Mouse (Mus musculus): ENCODE measurements around the gene Fezf2. TPM values are rescaled to one million over a fixed set of nuclear protein-coding genes. Genes with fewer than 3 reads are reported as not detected.

The Fezf2 gene
- polyA plus RNA-seq, 1 experiment from 2014 or later = not detected

DNA sequence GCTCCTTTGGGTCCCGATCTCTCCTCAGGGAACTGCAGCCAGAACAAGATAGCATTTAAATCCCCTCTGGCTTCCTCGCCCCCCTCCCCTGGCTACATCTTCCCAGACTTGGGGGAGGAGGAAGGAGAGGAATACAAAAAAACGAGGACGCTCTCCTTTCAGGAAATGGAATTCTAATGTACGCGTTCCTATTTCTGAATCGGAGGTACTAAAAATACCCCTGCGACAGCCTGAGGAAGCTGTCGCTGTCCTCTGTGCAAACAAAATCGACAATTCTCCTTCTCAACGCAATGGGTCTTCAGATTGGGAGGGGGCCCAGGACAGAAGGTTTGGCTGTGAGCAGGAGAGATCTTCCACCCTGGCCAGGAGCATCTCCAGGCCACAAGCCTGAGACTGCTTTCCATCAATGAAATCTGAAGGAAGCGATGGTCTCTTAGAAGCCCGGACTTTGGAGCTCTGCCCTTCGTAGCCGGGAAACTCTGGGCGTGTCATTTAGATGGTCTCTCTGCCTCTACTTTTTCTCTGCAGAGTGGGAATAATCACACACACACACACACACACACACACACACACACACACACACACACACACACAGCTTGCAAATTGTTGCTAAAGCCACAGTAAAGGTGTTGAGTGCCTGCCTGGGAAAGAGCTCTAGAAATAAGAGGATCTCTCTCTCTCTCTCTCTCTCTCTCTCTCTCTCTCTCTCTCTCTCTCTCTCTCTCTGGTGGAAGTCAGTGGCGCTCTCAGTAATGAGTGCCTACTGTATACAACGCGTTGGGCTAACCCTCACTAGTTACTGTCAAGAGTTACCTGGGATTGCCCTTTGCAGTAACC is 7.5 kb downstream of the Fezf2 start:
- Histone ChIP-seq H3K4me2 (replicated peaks; ENCODE audit: low read depth) (no peak overlapping the region), H3K4me3 (ENCODE audit: low read depth, low read length) (no peak overlapping the region), H3K27me3 (ENCODE audit: control insufficient read depth, insufficient read depth, low read length) (peaks cover 52% of the 10 kb centered on the region), H3K4me1 (replicated peaks; ENCODE audit: control insufficient read depth, insufficient read depth) (no peaks in the 10 kb centered on the region), H3K27ac (replicated peaks) (no peak overlapping the region), H3K9me3 (ENCODE audit: control insufficient read depth, low read length) (no peaks in the 10 kb centered on the region), H3K9ac (ENCODE audit: low read length) (no peak overlapping the region), H3K36me3 (ENCODE audit: control insufficient read depth, insufficient read depth, low read length) (no peaks in the 10 kb centered on the region)
- TF ChIP-seq EP300 (optimal IDR thresholded peaks at IDR 0.05) = no peak
- no peak for TF ChIP-seq CTCF (IDR thresholded peaks at IDR 0.05; ENCODE audit: low read depth)
- DNase-seq (ENCODE audit: low spot score) (no peak), ATAC-seq (ENCODE audit: low FRiP score, low TSS enrichment) (no peak)
- under 1% methylated on average over 19 of the region's 19 CpGs for WGBS

DNA sequence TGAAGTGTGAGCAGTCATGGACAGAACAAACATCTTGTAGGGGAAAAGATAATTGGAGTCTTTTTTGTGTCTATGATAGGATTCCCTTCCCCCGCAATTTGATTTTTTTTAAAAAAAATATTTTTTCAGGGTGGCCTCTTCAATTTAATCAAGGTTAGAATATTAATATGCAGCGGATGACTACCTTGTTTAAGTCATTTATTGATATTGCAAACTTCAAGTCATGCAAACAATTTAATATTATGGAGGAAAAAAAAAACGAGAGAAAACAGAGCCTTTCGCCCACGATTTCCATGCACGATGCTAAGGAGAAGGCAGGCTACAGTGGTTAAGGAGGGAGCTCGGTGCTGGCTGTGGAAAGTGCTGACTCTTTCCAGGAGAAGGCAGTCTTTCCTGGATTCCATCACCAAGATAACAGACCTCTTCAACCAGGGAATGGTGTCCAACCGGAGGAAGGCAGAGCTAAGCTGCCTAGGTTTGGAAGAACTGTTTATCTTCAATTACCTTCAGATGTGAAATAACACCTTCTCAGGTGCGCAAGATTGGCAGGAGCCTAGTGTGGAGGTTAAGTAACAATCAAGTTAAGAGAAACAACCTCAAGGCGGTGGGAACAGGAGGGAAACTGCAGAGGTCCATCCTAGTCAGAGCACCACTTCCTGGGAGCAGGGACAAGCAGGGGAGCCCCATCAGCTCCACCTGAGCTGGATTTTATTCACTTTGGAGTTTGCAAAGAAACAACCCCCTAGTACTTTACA is 9.0 kb downstream of the Fezf2 start:
- Histone ChIP-seq H3K4me2 (replicated peaks; ENCODE audit: low read depth) (no peak overlapping the region), H3K9me3 (ENCODE audit: control insufficient read depth, low read length) (no peaks in the 10 kb centered on the region), H3K9ac (ENCODE audit: low read length) (no peak overlapping the region), H3K27me3 (ENCODE audit: control insufficient read depth, insufficient read depth, low read length) (peaks cover 37% of the 10 kb centered on the region), H3K4me1 (replicated peaks; ENCODE audit: control insufficient read depth, insufficient read depth) (no peaks in the 10 kb centered on the region), H3K4me3 (ENCODE audit: low read depth, low read length) (no peak overlapping the region), H3K36me3 (ENCODE audit: control insufficient read depth, insufficient read depth, low read length) (no peaks in the 10 kb centered on the region), H3K27ac (replicated peaks) (no peak overlapping the region)
- WGBS = 4% methylated on average over 10 of the region's 10 CpGs
- no peak for ATAC-seq (ENCODE audit: low FRiP score, low TSS enrichment)
- DNase-seq (ENCODE audit: low spot score) = no peak
- no peak for TF ChIP-seq EP300 (optimal IDR thresholded peaks at IDR 0.05)

DNA sequence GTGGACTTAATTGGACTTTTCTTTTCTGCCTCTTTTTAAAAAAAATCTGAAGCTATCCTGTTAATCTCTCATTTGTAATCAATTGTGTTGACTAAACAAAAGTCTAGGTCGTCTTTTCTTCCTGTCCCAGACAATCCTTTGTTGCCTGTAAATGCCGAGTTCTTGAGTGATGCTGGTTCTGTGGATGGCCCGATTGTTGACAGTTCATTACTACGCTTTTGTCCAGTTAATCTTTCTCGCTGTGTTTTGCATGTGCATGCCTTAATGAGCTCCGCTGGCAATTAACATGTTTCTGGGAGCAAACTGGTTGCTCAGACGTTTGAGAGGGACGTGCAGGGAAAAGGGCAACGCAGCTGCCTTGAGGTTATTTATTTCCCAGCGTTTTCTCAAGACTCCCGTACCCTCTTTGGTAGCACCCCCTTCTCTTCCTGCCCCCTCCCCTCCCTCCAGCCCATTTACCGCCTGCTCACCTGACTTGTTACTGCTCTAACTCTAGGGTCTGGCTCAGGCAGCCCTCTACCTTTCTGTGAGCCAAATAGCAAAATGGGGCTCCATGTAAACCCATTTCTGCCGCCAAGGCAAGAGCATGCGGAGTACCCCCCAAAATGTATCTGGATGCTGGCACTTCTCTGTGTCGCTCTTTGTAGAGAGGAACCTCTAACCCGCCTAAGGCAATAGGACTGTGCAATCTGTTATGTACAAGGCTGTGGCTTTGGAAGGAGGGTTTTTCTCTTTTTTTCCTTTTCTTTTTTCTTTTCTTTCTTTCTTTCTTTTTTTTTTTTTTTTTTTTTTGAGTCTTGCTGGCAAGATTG is 9.8 kb downstream of the Fezf2 start:
- H3K4me1 ChIP-seq (replicated peaks; ENCODE audit: control insufficient read depth, insufficient read depth) = no peaks in the 10 kb centered on the region
- no peak overlapping the region for H3K4me2 ChIP-seq (replicated peaks; ENCODE audit: low read depth)
- no peak overlapping the region for H3K4me3 ChIP-seq (ENCODE audit: low read depth, low read length)
- no peaks in the 10 kb centered on the region for H3K36me3 ChIP-seq (ENCODE audit: control insufficient read depth, insufficient read depth, low read length)
- TF ChIP-seq CTCF (IDR thresholded peaks at IDR 0.05; ENCODE audit: low read depth) (no peak), EP300 (optimal IDR thresholded peaks at IDR 0.05) (no peak)
- no peak for DNase-seq (ENCODE audit: low spot score)
- 8% methylated on average over 16 of the region's 16 CpGs for WGBS
- peaks cover 35% of the 10 kb centered on the region for H3K27me3 ChIP-seq (ENCODE audit: control insufficient read depth, insufficient read depth, low read length)
- no peak overlapping the region for H3K9ac ChIP-seq (ENCODE audit: low read length)
- no peaks in the 10 kb centered on the region for H3K9me3 ChIP-seq (ENCODE audit: control insufficient read depth, low read length)
- H3K27ac ChIP-seq (replicated peaks) = no peak overlapping the region
- ATAC-seq (ENCODE audit: low FRiP score, low TSS enrichment) = no peak

DNA sequence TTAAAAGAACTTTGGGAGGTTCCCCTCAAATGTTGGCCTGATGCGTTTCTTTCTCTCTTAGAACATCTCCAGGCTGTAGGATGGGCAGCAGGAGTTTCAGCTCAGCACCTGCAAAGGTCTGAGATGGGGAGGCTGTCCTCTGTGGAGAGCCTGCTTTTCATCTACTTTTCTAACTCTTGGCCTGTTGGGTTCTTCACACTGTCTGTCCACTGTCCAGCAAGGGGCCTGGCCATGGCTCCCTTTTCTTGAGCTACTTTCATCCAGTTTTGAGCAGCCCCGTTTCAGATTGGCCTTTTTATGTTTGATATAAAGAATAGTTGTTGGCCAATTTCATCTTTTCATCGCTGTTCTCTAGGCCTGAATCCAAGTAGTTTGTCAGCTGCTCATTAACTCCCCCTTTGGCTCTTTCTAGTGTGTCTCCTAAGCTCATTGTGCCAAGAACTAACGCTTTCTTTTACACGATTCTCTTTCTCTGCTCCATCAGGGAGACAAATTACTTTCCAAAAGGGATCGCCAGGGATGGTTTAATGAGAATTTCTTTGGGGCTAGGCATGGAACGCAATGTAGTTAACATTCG is 10.5 kb downstream of the Fezf2 start:
- no peak for ATAC-seq (ENCODE audit: low FRiP score, low TSS enrichment)
- H3K36me3 ChIP-seq (ENCODE audit: control insufficient read depth, insufficient read depth, low read length) = no peaks in the 10 kb centered on the region
- peaks cover 30% of the 10 kb centered on the region for H3K27me3 ChIP-seq (ENCODE audit: control insufficient read depth, insufficient read depth, low read length)
- no peaks in the 10 kb centered on the region for H3K4me1 ChIP-seq (replicated peaks; ENCODE audit: control insufficient read depth, insufficient read depth)
- no peak overlapping the region for H3K27ac ChIP-seq (replicated peaks)
- H3K4me2 ChIP-seq (replicated peaks; ENCODE audit: low read depth) = no peak overlapping the region
- H3K9me3 ChIP-seq (ENCODE audit: control insufficient read depth, low read length) = no peaks in the 10 kb centered on the region
- 15% methylated on average over 8 of the region's 8 CpGs for WGBS
- H3K4me3 ChIP-seq (ENCODE audit: low read depth, low read length) = no peak overlapping the region
- no peak overlapping the region for H3K9ac ChIP-seq (ENCODE audit: low read length)
- no peak for DNase-seq (ENCODE audit: low spot score)
- TF ChIP-seq CTCF (IDR thresholded peaks at IDR 0.05; ENCODE audit: low read depth) = no peak
- no peak for TF ChIP-seq EP300 (optimal IDR thresholded peaks at IDR 0.05)

DNA sequence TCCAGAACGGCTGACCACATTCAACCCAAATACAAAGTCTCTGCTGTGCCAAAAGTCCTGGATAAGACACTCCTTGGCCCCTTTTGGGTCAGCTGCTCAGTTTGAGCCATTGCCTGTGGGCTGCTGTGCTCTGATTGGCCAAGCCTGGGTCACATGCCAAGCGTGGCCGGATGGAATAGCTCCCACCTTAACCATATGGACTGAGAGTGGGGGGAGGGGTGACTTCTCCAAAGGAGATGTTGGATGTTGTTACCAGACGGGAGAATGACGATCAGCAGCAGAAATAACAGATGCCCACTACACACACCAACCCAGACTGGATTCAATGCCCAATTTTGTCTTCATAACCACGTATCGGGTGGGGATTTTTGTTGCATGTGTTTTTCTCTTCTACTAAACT is 13.1 kb downstream of the Fezf2 start:
- Histone ChIP-seq H3K4me2 (replicated peaks; ENCODE audit: low read depth) (no peak overlapping the region), H3K9me3 (ENCODE audit: control insufficient read depth, low read length) (no peaks in the 10 kb centered on the region), H3K4me3 (ENCODE audit: low read depth, low read length) (no peak overlapping the region), H3K4me1 (replicated peaks; ENCODE audit: control insufficient read depth, insufficient read depth) (no peaks in the 10 kb centered on the region), H3K9ac (ENCODE audit: low read length) (no peak overlapping the region), H3K27me3 (ENCODE audit: control insufficient read depth, insufficient read depth, low read length) (peaks cover 10% of the 10 kb centered on the region; the same call in 1 of the 2 replicates), H3K27ac (replicated peaks) (no peak overlapping the region), H3K36me3 (ENCODE audit: control insufficient read depth, insufficient read depth, low read length) (no peaks in the 10 kb centered on the region)
- ATAC-seq (ENCODE audit: low FRiP score, low TSS enrichment) (no peak), DNase-seq (ENCODE audit: low spot score) (no peak)
- no peak for TF ChIP-seq EP300 (optimal IDR thresholded peaks at IDR 0.05)
- TF ChIP-seq CTCF (IDR thresholded peaks at IDR 0.05; ENCODE audit: low read depth) = no peak
- WGBS = 47% methylated on average over 7 of the region's 7 CpGs
